Mouse (Mus musculus): ENCODE measurements around the gene Mllt6. TPM values are rescaled to one million over a fixed set of nuclear protein-coding genes. Genes with fewer than 3 reads are reported as not detected.

Mllt6 gene
- total RNA-seq (2023) = 6.6 and 9.1 TPM in 2 replicates

DNA sequence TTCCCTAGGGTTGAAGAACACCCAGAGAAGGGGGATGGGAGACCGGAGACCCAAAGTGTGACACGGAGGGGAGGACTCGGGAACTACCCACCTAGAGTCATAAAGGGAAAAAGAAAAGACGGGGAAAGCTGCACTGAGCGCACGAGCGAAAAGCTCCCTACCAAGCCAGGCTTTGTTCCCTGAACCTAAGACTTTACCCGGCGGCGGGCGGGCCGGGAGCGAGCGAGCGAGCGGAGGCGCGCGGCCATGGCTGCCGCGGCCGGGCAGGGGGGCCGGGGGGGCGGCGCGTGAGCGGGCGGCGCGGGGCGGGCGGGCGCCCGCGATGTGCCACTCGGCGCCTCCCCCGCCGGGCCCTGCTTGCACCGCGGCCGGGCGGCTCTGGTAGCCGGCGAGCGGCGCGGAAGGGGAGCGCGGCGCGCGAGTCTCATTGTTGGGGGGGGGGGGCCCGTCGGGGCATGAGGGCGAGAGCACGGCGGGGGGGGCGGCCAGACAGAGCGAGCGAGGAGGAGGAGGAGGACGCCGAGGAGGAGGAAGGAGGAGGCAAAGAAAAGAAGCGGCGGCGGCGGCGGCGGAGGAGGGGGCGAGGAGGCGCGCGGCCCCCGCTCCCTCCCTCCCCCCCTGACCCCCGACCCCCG, at the start of gene Mllt6:
Gene Mllt6, plus strand, starts transcription at position 522 of the 635 bp plus-strand sequence.

GRCm38 (mm10) chr11:97629576-97629975, 33.6 kb upstream of the Mllt6 start, which contains the start of gene Epop:
Gene Epop, minus strand, starts transcription at chr11:97629702.

DNA sequence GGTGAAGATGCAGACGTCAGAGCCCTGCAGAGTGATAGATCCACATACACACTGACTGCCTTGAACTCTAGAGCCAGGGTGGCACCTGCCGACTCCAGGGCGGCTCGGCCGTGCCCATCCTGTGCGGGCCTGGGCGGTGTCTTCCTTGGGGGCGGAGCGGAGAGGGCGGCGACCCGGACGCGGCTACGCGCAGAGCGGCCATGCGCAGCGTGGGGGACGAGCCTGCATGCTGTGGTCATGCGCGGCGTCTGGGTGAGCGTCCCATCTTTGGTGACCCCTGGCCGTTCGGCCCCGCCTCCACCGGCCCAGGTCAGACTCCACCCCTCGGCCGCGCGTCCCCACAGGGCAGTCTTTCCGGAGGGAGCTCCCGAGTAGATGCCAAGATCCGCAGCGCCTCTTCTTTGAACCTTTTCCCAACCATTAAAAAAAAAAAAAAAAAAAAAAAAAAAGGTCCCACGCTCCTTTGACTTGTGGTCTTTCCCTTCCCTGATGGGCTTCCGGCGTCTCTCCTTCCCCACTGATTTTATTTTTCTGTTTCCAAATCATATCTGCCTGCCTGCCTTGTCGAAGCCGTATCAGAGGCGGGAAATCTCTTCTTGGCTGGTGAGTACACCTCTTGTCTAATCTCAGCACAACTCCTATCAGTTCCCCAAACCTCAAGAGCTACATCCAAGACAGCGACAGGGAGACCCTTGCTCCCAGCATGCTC, 22.6 kb downstream of the Mllt6 start, which contains the start of gene Cisd3:
Gene Cisd3, plus strand, starts transcription at position 214 of the 709 bp plus-strand sequence.

DNA sequence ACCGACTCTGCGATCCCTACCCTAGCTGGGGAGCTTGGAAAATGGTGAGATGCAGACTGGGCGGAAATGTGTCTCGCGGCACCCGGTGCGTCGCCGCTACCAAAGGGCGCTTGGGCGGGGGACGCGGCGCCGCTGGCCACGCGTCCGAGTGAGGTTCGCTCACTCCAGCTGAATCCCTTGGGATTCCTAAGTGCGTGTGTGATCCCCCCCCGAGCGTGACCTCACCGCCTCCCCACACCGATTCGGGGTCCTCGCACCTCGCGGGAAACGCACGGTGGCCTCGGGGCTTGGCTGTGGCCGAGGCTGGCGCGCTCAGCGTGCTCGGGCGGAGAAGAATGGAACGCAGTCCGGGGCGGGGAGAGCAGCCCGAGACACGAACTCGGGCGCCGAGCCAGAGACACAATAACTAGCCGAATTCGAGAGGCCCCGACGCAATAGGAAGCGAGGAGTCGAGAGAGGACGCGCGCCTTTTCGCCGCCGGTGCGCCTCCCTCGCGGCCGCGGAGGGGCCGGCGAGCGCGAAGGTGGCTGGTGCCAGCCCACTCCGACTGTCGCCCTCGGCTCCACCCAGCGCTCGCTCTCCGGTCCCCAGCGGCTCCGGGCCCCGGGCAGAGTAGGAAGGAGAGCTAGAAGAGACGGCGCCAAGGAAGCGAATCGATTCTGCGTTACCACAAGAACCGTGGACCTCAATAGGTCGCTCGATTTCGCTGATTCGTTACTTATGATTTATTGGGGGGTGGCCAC, 37.0 kb downstream of the Mllt6 start, which contains the start of gene Pcgf2:
Gene Pcgf2, minus strand, starts transcription at position 495 of the 743 bp plus-strand sequence.

GRCm38 (mm10) chr11:97703039-97703826, 40.0 kb downstream of the Mllt6 start, which contains the start of gene Psmb3:
Gene Psmb3, plus strand, starts transcription at chr11:97703399.

Other genes starting within 250 kb of the Mllt6 start
- gene Arhgap23, start 247.9 kb upstream of the Mllt6 start, total RNA-seq (2023) = 36.3 and 40.0 TPM in 2 replicates
- not detected in 2 replicates for gene 4933428G20Rik, start 163.1 kb upstream of the Mllt6 start, total RNA-seq (2023)
- gene Srcin1, start 87.2 kb upstream of the Mllt6 start, total RNA-seq (2023) = not detected in 2 replicates
- gene Epop, start 33.7 kb upstream of the Mllt6 start, total RNA-seq (2023) = 0.43 and 1.6 TPM in 2 replicates
- gene Cisd3, start 22.4 kb downstream of the Mllt6 start, total RNA-seq (2023) = 5.6 and 7.7 TPM in 2 replicates
- gene Pcgf2, start 37.1 kb downstream of the Mllt6 start, total RNA-seq (2023) = 0.77 and 1.0 TPM in 2 replicates
- gene Psmb3, start 40.0 kb downstream of the Mllt6 start, total RNA-seq (2023) = 94.9 and 106 TPM in 2 replicates
- gene Pip4k2b, start 81.3 kb downstream of the Mllt6 start, total RNA-seq (2023) = 21.9 and 24.1 TPM in 2 replicates
- 60.7 and 93.3 TPM in 2 replicates for gene Cwc25, start 103.1 kb downstream of the Mllt6 start, total RNA-seq (2023)
- not detected in 2 replicates for gene 1700001P01Rik, start 112.5 kb downstream of the Mllt6 start, total RNA-seq (2023)
- 395 and 426 TPM in 2 replicates for gene Rpl23, start 119.0 kb downstream of the Mllt6 start, total RNA-seq (2023)
- 424 and 430 TPM in 2 replicates for gene Lasp1, start 135.6 kb downstream of the Mllt6 start, total RNA-seq (2023)
- gene B230217C12Rik, start 177.4 kb downstream of the Mllt6 start, total RNA-seq (2023) = 0.69 and 0.91 TPM in 2 replicates
- 0.44 TPM in 1 of 2 replicates, not detected in the other for gene Fbxo47, start 220.7 kb downstream of the Mllt6 start, total RNA-seq (2023)